Mouse (Mus musculus) embryonic facial prominence, embryonic 12.5 days (tissue): ENCODE measurements around the gene Srsf7. TPM values are rescaled to one million over a fixed set of nuclear protein-coding genes. Genes with fewer than 3 reads are reported as not detected.

ENCODE experiments used
- ATAC-seq: fragments of 200-750 bp; cut with Nextera tagmentation; 2 replicates; pipeline ENCODE4 v1.8.0; 2017; ENCODE audit not compliant: insufficient number of reproducible peaks, insufficient read depth, low FRiP score, low TSS enrichment
- H3K27ac ChIP-seq: fragments of 300-500 bp; sonication (generic); 2 replicates; pipeline ENCODE4 v1.5.1; 2016; ENCODE audit warnings: mild to moderate bottlenecking
- H3K27me3 ChIP-seq: fragments of 300-500 bp; sonication (generic); 2 replicates; pipeline ENCODE4 v1.6.1; 2016; ENCODE audit warnings: mild to moderate bottlenecking, moderate library complexity
- H3K36me3 ChIP-seq: fragments of 300-500 bp; sonication (generic); 2 replicates; pipeline ENCODE4 v1.6.1; 2016; ENCODE audit warnings: mild to moderate bottlenecking
- H3K4me1 ChIP-seq: fragments of 300-500 bp; sonication (generic); 2 replicates; pipeline ENCODE4 v1.6.1; 2016
- H3K4me2 ChIP-seq: fragments of 300-500 bp; sonication (generic); replicated peaks from 2 replicates; pipeline ENCODE4 v1.6.1; 2016; ENCODE audit warnings: mild to moderate bottlenecking, moderate library complexity
- H3K4me3 ChIP-seq: fragments of 300-500 bp; sonication (generic); 2 replicates; pipeline ENCODE4 v1.5.1; 2016; ENCODE audit warnings: mild to moderate bottlenecking
- H3K9ac ChIP-seq: fragments of 300-500 bp; sonication (generic); 2 replicates; pipeline ENCODE4 v1.6.1; 2016; ENCODE audit warnings: mild to moderate bottlenecking, moderate library complexity
- H3K9me3 ChIP-seq: fragments of 300-500 bp; sonication (generic); 2 replicates; pipeline ENCODE4 v1.6.1; 2016; ENCODE audit warnings: mild to moderate bottlenecking, moderate library complexity
- WGBS: fragments of 180-500 bp; shearing (Covaris S2); methylation state at CpG from one replicate; pipeline ENCODE4 v1.1.7; 2016; 5-methylcytosine and 5-hydroxymethylcytosine counted together
- polyA plus RNA-seq: library from polyadenylated mRNA; unstranded; fragments of >200 nt; fragmentation: Nextera tagmentation; extraction: Ambion mirVana; gene quantifications from 2 replicates; pipeline ENCODE4 v1.2.1, GENCODE M21; 2016

Gene Srsf7
- polyA plus RNA-seq, 1 experiment from 2014 or later, result 760 TPM

DNA sequence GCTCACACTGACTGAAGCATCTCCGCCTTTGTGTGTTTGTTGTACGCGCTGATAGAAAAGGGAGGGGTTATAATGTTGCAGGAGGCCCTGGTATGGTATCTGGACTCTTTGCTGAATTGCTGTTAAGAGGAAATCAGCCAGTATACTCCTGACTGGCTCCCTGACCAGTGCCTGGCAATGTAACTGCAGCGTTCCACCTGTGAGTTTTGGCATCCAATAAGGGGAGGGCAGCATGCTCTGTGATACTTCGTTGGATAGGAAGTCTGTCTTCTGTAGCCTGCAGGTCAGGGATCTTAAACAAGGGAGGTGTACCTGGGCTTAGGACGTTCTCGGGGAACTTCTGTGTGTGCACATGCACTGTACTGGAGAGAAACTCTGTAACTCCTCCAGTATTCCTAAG, 36.2 kb downstream of the Srsf7 start:
- Histone ChIP-seq H3K27me3 (no peaks in the 10 kb centered on the region), H3K27ac (no peak overlapping the region), H3K9ac (no peak overlapping the region), H3K4me3 (no peak overlapping the region), H3K9me3 (no peaks in the 10 kb centered on the region), H3K36me3 (no peaks in the 10 kb centered on the region), H3K4me1 (peaks cover 21% of the 10 kb centered on the region), H3K4me2 (no peak overlapping the region)
- WGBS, result 87% methylated on average over 7 of the region's 7 CpGs
- ATAC-seq, result no peak

DNA sequence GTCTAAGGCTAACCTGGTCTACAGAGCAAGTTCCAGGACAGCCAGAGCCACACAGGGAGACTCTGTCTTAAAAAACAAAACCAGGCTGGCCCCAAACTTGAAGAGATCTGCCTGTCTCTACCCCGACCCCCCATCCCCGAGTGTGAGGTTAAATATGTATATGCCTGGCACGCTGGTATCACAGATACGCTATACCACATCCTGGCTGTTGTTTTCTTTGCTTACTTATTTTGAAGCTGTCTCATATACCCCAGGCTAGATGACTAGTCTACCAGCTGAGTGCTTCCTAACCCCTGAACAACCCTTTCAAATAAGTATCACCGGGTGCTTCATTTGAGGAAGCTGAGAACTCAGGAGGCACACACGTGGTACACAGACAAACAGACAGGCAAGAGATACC, 37.3 kb downstream of the Srsf7 start:
- WGBS, result 87% methylated on average over 6 of the region's 6 CpGs
- Histone ChIP-seq H3K27me3 (no peaks in the 10 kb centered on the region), H3K9me3 (no peaks in the 10 kb centered on the region), H3K36me3 (no peaks in the 10 kb centered on the region), H3K4me2 (no peak overlapping the region), H3K4me1 (peaks cover 21% of the 10 kb centered on the region), H3K9ac (no peak overlapping the region), H3K27ac (no peak overlapping the region), H3K4me3 (no peak overlapping the region)
- ATAC-seq, result no peak

DNA sequence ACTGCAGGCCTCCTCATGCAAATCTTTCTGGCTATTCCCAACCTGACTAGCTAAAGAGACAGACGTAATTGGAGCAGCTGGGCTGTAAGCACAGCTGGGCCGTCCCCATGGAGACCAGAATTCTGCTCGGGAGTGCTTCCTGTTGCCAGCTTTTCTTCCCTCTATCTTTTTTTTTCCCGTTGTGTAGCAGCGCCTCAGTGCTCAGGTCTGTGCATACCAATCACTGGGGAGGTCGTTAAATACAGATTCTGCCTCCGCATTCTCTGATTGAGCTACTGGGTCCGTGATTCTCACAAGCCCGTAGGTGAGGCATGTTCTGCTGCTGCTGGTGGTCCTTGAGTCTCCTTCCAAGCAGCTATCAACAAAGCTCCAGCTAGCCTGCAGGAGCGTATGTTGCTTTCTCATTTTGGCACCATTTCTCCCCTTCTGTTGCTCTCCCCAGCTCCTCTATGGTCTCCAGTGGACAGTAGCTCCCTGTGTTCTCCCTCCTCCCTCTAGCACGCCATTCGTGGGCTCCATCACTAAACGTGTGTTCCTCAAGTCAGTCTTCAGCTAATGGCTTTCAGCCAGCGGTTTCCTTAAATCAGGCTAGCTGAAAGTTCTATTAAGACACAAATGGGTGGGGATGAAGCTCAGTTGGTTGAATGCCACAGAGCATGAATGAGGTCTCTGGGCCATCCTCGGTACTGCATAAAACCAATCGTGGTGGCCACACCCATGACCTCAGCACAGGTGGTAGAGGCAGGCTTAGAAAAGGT, 38.5 kb downstream of the Srsf7 start:
- Histone ChIP-seq H3K27me3 (no peaks in the 10 kb centered on the region), H3K4me3 (0 out of 2 replicates have a peak overlapping the region, but pooled peaks have one; percentile 5), H3K9me3 (no peaks in the 10 kb centered on the region), H3K36me3 (no peaks in the 10 kb centered on the region), H3K27ac (peak overlapping the region; percentile 55; the same call in 1 of the 2 replicates), H3K9ac (no peak overlapping the region), H3K4me2 (peak overlapping the region; percentile 43), H3K4me1 (peaks cover 21% of the 10 kb centered on the region)
- peak; percentile 79 for ATAC-seq
- 22% methylated on average over 16 of the region's 16 CpGs for WGBS

DNA sequence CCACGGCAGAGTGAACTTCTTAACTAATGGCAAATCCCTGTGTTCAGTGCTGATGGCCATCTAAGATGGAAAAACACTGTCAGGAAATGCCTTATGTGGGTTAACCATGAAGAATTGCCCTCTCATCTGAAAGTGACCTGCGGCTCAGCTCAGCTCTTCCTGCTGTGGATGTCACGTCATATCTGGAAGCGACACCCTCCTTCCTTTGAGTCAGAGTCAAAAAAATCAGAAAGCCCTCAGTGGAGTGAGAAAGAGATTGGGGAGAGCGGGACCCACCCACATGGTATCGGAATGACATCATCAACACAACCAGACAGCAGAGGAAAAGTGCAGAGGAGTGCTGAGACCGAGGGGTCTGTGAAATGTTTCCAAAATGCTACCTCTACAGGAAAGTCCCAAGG, 39.3 kb downstream of the Srsf7 start:
- ATAC-seq, result no peak
- H3K9me3 ChIP-seq, result no peaks in the 10 kb centered on the region
- no peaks in the 10 kb centered on the region for H3K27me3 ChIP-seq
- no peaks in the 10 kb centered on the region for H3K36me3 ChIP-seq
- WGBS, result 39% methylated on average over 7 of the region's 7 CpGs
- H3K27ac ChIP-seq, result 0 out of 2 replicates have a peak overlapping the region, but pooled peaks have one; percentile 7
- peak overlapping the region; percentile 43; the same call in 1 of the 2 replicates for H3K4me2 ChIP-seq
- H3K4me1 ChIP-seq, result peaks cover 21% of the 10 kb centered on the region
- H3K9ac ChIP-seq, result no peak overlapping the region
- H3K4me3 ChIP-seq, result no peak overlapping the region

- Histone ChIP-seq H3K27me3 (no peaks in the 10 kb centered on the region), H3K36me3 (no peaks in the 10 kb centered on the region), H3K9me3 (no peaks in the 10 kb centered on the region), H3K4me2 (no peak overlapping the region), H3K4me3 (no peak overlapping the region), H3K4me1 (peaks cover 21% of the 10 kb centered on the region), H3K9ac (no peak overlapping the region), H3K27ac (no peak overlapping the region)
- 38% methylated on average over 4 of the region's 4 CpGs for WGBS
- ATAC-seq, result no peak
Measured at GRCm38 (mm10) chr17:80167436-80167835, 39.7 kb downstream of the Srsf7 start.

DNA sequence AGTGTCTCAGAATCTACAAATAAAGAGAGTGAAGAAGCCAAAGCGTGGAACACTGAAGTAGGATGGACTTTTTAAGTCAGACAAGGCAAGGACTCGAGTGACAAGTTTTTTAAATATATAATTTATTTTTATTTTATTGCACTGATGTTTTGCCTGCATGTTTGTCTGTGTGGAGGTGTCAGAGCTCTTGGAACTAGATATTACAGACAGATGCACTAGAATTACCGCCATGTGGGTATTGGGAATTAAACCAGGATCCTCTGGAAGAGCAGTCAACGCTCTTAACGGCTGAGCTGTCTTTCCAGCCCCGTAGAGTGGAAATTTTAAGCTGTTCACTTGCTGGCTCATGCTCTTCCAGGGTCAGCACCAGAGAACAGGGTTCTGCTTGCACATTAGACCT, 40.8 kb downstream of the Srsf7 start:
- no peak overlapping the region for H3K4me2 ChIP-seq
- peaks cover 21% of the 10 kb centered on the region for H3K4me1 ChIP-seq
- no peak overlapping the region for H3K9ac ChIP-seq
- H3K4me3 ChIP-seq, result no peak overlapping the region
- H3K36me3 ChIP-seq, result no peaks in the 10 kb centered on the region
- WGBS, result 90% methylated on average over 6 of the region's 6 CpGs
- no peak for ATAC-seq
- no peak overlapping the region for H3K27ac ChIP-seq
- no peaks in the 10 kb centered on the region for H3K27me3 ChIP-seq
- H3K9me3 ChIP-seq, result no peaks in the 10 kb centered on the region

DNA sequence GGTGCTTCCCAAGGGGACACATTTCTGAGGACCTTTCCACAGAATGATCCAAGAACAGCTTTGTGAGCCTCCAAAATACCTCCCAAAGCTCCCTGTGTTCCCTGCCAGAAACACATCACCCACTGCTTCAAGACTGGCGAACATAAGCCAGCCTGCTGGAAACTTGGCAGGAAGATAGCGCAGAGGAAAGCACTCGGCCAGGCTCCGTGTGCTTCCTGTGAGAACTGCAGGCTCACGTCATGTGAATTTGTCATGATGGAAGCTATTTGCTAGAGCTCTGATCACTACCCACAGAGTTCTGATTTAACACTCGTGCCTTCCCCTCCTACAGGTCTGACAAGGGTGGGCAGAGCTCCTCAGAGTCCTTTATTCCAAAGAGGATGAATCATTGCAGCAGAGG, 41.4 kb downstream of the Srsf7 start:
- no peaks in the 10 kb centered on the region for H3K36me3 ChIP-seq
- ATAC-seq, result no peak
- no peak overlapping the region for H3K4me3 ChIP-seq
- no peaks in the 10 kb centered on the region for H3K27me3 ChIP-seq
- no peak overlapping the region for H3K27ac ChIP-seq
- peaks cover 21% of the 10 kb centered on the region for H3K4me1 ChIP-seq
- H3K4me2 ChIP-seq, result no peak overlapping the region
- H3K9me3 ChIP-seq, result no peaks in the 10 kb centered on the region
- H3K9ac ChIP-seq, result no peak overlapping the region
- WGBS, result 69% methylated on average over 6 of the region's 6 CpGs

DNA sequence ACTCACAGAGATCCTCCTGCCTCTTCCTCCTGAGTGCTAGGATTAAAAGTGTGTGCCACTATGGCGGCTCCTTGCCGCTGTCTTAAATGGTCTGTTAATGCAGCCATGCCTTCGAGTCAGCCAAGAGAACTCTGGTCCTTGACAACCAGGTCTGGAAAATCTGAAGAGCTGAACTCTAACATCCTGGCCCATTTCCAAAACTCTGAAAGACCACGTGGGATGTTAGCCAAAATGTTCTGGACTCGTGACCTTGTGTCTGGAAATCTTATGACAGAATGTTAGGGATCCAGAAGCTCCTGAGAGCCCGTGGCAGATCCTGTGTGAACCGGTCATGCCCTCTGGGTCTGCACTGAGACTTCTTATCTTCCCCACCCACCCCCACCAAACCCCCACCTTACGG, 43.1 kb downstream of the Srsf7 start:
- no peak overlapping the region for H3K4me2 ChIP-seq
- WGBS, result 88% methylated on average over 8 of the region's 8 CpGs
- ATAC-seq, result no peak
- H3K27ac ChIP-seq, result no peak overlapping the region
- no peak overlapping the region for H3K9ac ChIP-seq
- no peaks in the 10 kb centered on the region for H3K27me3 ChIP-seq
- no peaks in the 10 kb centered on the region for H3K9me3 ChIP-seq
- no peak overlapping the region for H3K4me3 ChIP-seq
- no peaks in the 10 kb centered on the region for H3K36me3 ChIP-seq
- peaks cover 21% of the 10 kb centered on the region for H3K4me1 ChIP-seq

GRCm38 (mm10) chr17:80160454-80160853, 46.7 kb downstream of the Srsf7 start:
- no peak overlapping the region for H3K27ac ChIP-seq
- no peaks in the 10 kb centered on the region for H3K9me3 ChIP-seq
- H3K27me3 ChIP-seq, result no peaks in the 10 kb centered on the region
- no peaks in the 10 kb centered on the region for H3K36me3 ChIP-seq
- no peak for ATAC-seq
- no peaks in the 10 kb centered on the region for H3K4me1 ChIP-seq
- 70% methylated on average over 5 of the region's 5 CpGs for WGBS
- H3K4me2 ChIP-seq, result no peak overlapping the region
- H3K9ac ChIP-seq, result no peak overlapping the region
- no peak overlapping the region for H3K4me3 ChIP-seq

- no peak overlapping the region for H3K27ac ChIP-seq
- no peak overlapping the region for H3K4me2 ChIP-seq
- no peak overlapping the region for H3K9ac ChIP-seq
- H3K4me3 ChIP-seq, result no peak overlapping the region
- WGBS, result 82% methylated on average over 6 of the region's 6 CpGs
- no peaks in the 10 kb centered on the region for H3K36me3 ChIP-seq
- H3K27me3 ChIP-seq, result no peaks in the 10 kb centered on the region
- H3K4me1 ChIP-seq, result no peaks in the 10 kb centered on the region
- ATAC-seq, result no peak
- no peaks in the 10 kb centered on the region for H3K9me3 ChIP-seq
Measured at GRCm38 (mm10) chr17:80157489-80157888, 49.6 kb downstream of the Srsf7 start.

DNA sequence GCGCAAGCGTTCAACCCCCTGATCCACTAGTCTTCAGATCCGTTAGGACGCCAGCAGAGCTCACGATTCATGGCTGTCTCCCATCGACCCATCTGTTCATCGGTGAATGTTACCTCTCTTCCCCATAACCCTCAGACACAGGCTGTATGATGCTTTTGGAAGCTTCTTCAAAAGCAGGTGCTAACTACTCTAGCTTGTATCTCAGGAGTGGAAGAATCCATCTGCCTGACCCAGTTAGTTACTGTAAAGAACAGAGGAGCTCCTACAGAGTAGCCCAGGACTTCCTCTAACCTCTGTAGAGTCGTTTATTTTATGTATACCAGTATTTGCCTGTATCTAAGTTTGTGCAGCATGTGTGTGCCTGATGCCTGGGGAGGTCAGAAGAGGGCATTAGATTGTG, 50.2 kb downstream of the Srsf7 start:
- no peak overlapping the region for H3K9ac ChIP-seq
- H3K4me3 ChIP-seq, result no peak overlapping the region
- H3K4me2 ChIP-seq, result no peak overlapping the region
- H3K9me3 ChIP-seq, result no peaks in the 10 kb centered on the region
- H3K27me3 ChIP-seq, result no peaks in the 10 kb centered on the region
- no peaks in the 10 kb centered on the region for H3K4me1 ChIP-seq
- no peaks in the 10 kb centered on the region for H3K36me3 ChIP-seq
- H3K27ac ChIP-seq, result no peak overlapping the region
- no peak for ATAC-seq
- 92% methylated on average over 8 of the region's 8 CpGs for WGBS

DNA sequence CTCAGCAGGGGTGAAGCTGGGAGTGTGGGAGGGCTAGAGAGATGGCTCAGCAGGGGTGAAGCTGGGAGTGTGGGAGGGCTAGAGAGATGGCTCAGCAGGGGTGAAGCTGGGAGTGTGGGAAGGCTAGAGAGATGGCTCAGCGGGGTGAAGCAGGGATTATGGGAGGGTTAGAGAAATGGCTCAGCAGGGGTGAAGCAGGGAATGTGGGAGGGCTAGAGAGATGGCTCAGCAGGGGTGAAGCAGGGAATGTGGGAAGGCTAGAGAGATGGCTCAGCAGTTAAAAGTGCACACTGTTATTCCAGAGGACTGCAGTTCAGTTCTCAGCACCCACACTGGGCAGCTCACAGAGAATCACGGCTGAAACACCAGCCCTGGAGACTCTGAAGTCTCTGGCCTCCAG, 53.5 kb downstream of the Srsf7 start:
- Histone ChIP-seq H3K9ac (no peak overlapping the region), H3K4me2 (no peak overlapping the region), H3K27me3 (no peaks in the 10 kb centered on the region), H3K4me3 (no peak overlapping the region), H3K27ac (no peak overlapping the region), H3K4me1 (no peaks in the 10 kb centered on the region), H3K36me3 (no peaks in the 10 kb centered on the region), H3K9me3 (no peaks in the 10 kb centered on the region)
- ATAC-seq, result no peak
- 61% methylated on average over 2 of the region's 2 CpGs for WGBS
